Mouse (Mus musculus) layer of hippocampus, postnatal 14 days (tissue): ENCODE data around the gene Mcrip1. TPM values are rescaled to one million over a fixed set of nuclear protein-coding genes. Genes with fewer than 3 reads are reported as not detected.
"Not testable (repeated sequence)": the region's sequence is repeated elsewhere in the genome, so short reads cannot be mapped to it uniquely, and the experiment has no call there.

Experiments
- DNase-seq, 2 experiments: peaks; one replicate each; pipeline ENCODE4 v3.0.0; 2021 to 2022; ENCODE audit warnings: low spot score in 2 of 2, mixed read lengths in 1 of 2
- long read RNA-seq, 2 experiments: library from polyadenylated mRNA; stranded (forward); transcript quantifications; one replicate each; pipeline ENCODE4 v2.0.0; 2021
- total RNA-seq, 2 experiments: library from RNA; stranded (reverse); gene quantifications; 2 replicates each; pipeline ENCODE4 v1.2.3; 2021

Gene Mcrip1
- total RNA-seq = 10 to 100 TPM; 86.1 to 89.0 TPM
- long read RNA-seq, experiment 1, transcript Mcrip1-201 (5 exons, 1,205 nt) = major isoform, 140 of 160 reads
- long read RNA-seq, experiment 1, transcript Mcrip1-202 (4 exons, 1,256 nt) = minor isoform, 7 of 160 reads
- long read RNA-seq, experiment 1, partial matches to known transcripts = 9 of 160 reads
- long read RNA-seq, experiment 1, other reads (novel, unspliced or antisense) = 4 of 160 reads
- long read RNA-seq, experiment 2, transcript Mcrip1-201 (5 exons, 1,205 nt) = major isoform, 215 of 241 reads
- long read RNA-seq, experiment 2, transcript Mcrip1-202 (4 exons, 1,256 nt) = minor isoform, 6 of 241 reads
- long read RNA-seq, experiment 2, partial matches to known transcripts = 13 of 241 reads
- long read RNA-seq, experiment 2, other reads (novel, unspliced or antisense) = 7 of 241 reads

DNA sequence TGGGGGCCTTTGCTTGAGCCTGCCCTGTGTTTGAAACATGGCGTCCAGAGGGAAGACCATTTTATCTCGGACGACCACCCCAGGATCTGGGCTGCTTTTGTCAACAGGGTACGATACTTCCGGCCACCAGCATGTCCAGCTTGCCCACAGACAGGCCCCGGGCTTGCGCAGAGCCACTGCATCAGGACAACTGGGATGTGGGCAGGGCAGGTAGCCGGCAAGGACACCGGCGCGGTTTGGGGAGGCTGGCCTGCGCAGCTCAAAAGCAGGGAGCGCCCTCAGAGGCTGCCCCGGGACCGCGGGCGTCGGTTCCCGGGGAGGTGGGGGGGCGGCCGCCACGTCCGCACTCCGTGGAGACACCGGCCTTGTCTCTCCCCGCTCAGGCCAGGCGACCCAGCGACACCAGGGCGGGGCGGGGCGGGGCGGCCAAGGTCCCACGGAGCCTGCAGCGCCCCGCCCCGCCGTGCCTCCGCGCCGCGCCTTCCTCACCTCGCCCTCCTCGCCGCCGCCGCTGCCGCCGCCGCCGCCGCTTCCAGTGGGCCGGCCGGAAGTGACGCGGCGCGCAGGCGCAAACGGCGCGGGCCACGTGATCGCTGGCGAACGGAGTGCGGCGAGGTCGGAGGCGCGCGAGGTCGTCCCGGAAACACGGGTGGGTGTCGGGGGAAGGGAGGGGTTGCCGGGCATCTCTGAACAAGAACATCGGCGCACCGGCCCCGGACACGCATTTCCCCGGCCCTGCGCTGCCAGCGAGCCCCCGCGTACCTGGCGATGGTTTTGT, at the start of gene Mcrip1:
Mcrip1 (minus strand) TSS at position 560 of the 778 bp plus-strand sequence.
- DNase-seq = peak; percentile 87 to 95

GRCm38 (mm10) chr11:120598990-120599549, 49.5 kb upstream of the Mcrip1 start:
- DNase-seq = no peak

- peak; percentile 89 to 94 for DNase-seq
Measured at GRCm38 (mm10) chr11:120598283-120598989, 48.9 kb upstream of the Mcrip1 start, which contains the start of the genes Alyref and Anapc11. TSS of gene Alyref (minus strand) at chr11:120598365. TSS of gene Anapc11 (plus strand) at chr11:120598421.

DNA sequence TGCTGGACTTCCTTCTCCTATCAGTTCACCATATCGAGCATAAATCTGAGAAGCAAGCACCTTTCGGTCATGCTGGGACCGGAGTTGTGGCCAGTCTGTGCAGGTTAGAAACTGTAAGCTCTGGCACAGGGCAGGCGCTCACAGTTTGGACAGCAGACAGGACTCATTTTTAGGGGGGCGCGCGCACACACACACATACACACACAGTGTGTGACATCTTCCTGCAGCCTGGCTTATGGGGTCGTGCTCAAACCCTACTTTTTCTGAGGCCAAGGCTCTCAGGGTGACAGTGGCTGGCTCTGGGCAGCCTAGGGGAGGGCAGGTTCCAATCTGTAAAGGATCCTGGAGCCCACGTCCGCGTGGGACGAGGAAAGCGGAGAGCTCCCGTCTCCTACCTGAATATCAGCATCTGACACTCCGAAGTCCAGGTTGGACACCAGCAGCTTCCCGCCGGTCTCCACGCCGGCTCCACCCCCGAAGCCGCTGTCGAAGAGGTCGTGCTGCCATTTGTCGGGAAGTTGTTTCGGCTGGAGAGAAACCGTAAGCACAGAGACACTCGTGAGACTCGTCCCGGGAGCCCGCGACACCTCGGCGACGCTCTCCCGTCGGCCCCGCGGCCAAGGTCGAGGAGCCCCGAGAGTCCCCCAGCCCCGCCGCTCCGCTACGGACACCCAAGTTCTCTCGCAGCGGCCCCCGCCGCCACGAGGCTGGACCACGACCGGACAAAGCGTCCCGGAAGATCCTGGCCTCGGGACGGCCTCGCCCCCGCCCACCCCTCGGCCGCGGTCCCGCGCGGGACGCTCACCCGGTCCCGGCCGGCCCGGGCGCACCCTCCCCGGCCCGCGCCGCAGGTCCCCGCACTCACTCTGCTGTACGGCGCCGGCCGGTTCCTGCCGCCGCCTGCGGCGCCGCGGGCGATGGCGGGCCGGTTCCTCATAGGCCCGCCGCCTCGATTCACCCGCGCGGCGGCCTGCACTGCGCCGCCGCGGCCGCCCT, 48.0 kb upstream of the Mcrip1 start:
- DNase-seq = no peak

DNA sequence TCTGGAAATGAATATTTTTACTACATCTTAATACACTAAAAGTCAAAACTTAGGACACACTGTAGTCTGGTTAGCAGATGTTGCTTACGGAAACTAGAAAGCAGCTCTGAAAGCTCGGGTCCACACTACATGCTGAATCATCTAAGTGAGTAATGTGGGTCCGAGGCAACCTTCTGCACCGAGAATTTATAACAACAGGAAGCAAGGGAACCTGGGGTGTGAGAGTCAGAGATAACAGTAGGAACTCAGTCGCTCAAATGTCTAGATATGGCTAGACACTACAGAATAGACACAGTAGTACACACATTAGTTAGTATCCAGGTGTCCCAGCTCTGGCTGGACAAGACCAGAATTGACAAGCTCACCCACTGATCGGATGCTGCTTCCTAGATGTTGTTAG, 39.0 kb upstream of the Mcrip1 start:
- DNase-seq = no peak

DNA sequence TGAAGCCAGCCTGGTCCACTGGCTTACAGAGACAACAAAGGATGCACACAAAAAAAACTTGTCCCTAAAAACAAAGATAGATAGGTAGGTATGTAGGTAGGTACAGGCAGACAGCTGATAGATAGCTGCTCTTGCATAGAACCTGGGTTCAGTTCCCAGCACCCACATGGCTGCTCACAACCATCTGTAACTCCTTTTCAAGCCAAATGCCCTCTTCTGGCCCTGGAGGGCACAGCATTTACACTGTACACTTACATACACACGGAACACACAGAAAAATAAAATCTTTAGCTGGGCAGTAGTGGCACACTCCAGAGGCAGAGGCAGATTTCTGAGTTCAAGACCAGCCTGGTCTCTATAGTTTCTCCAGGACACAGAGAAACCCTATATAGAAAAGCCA, 34.4 kb upstream of the Mcrip1 start:
- no peak for DNase-seq

DNA sequence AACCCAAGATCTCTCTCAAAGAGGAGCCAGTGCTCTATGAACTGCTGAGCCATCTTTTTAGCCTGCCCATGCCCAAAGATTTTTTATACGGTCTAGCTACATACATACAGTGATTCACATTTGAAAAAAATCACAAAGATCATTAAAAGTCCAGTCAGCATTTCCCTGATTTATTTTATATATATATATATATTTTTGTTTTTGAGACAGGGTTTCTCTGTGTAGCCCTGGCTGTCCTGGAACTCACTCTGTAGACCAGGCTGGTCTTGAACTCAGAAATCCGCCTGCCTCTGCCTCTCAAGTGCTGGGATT, 33.4 kb upstream of the Mcrip1 start:
- not testable (repeated sequence) for DNase-seq

DNA sequence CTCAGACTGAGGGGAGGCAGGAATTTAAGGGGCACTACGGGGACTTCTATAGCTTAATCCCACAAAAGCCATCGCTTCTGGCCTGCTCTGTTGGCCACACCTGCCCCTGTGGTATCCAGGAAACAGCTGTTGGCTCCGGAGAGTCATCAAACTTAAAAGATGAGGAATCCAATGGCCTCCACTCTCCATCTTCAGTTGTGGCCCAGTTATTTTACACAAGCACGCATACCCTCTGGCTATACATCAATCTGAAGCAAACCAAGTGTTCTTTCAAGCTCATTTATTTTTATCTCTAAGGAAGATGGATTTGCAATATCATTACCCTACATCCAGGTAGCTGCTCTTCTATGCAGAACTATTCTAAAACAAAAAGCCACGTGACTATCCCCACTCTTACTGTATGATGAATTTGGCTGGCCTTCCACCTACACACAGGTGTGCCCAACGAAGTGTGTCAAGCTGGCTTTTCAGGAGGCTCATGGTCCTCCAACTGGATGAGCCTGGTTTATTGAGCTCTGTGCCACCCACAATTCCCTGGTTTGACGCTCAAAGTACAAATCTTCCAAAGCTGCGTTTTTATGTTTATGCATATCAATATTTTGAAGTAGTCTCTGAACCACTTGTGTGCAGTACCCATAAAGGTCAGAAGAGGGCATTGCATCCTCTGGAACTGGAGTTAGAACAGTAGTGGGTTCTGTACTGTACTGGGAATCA, 32.9 kb upstream of the Mcrip1 start:
- DNase-seq = no peak

DNA sequence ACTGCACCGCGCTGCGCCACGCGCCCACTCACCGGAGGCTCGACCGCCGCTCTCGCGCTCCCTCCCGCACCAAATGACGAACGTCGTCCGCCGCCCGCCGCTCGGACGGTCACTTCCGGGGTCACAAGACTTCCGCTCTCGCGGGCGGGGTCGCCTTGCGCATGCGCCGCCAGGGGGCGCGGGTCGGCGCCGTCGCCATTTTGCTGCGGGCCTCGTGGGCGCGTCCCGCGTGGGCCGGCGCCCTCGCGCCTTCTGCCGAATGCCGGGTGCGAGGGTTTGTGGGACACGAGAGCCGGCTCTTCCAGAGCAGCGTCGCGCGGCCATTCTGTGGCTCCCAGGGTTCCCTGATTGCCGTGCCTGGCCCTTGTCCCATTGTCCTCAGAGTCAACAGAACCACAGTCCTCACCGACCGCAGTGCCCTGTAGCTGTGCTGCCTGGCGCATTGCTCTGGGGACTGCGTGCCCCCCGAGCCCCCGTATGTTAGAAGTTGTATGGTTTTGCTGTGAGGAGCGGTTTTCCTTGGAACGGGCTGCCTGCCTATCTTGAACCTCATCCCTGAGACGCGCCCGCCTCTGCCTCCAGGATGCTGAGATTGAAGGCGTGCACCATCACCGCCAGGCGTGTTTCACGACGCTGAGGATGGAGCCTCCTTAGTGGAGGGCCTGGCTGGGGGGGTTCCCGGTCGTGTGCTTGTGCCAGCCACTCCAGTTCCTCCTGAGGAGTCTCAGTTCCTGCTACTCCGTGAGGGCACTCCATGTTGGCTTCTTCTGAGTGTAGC, 32.2 kb upstream of the Mcrip1 start, which contains the start of gene Arhgdia:
Arhgdia (minus strand) TSS at position 135 of the 778 bp plus-strand sequence.
- DNase-seq = peak; percentile 90 to 91

DNA sequence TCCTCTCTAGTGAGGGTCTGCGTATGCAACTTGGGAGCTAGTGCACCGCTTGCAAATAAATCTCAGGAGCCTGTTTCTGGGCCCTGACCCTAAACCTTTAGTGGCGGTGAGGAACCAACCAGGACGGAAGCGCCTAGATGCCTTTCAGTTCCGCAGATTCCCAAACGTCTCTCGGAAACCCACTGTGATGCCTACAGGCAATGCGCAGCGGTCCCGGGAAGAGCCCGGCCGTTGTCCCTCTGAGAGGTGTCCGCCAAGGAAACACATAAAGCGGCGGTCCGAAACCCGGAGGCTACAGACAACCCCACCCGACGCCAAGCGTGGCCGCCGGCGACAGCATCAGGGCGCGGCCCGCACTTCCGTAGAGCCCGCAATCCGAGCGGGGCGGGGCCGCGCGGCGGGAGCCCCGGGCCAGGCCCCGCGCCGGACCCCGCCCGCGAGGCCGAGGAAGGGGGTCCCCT, 31.4 kb upstream of the Mcrip1 start:
- peak in 1 of 2 experiments; percentile 45 for DNase-seq

DNA sequence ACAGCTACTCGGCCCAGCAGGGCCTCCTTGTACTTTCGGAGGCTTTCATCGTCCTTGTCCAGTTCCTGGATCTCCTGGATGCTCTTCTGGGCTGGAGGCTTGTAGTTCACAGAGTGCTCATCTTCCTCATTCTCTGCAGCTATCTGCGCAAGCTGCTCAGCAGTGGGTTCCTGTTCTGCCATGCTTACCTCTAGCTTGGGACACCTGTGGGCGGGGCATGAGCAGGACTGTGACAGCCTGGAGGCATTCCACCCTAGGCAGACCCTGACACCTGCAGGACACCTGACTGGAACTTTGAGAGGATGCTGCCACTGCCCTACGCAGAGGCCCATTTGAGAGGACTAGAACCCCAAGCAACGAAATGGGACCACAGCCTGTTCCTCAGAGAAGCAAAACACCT, 30.7 kb upstream of the Mcrip1 start:
- no peak for DNase-seq

GRCm38 (mm10) chr11:120579316-120580107, 30.0 kb upstream of the Mcrip1 start:
- peak in 1 of 2 experiments; percentile 70 for DNase-seq

DNA sequence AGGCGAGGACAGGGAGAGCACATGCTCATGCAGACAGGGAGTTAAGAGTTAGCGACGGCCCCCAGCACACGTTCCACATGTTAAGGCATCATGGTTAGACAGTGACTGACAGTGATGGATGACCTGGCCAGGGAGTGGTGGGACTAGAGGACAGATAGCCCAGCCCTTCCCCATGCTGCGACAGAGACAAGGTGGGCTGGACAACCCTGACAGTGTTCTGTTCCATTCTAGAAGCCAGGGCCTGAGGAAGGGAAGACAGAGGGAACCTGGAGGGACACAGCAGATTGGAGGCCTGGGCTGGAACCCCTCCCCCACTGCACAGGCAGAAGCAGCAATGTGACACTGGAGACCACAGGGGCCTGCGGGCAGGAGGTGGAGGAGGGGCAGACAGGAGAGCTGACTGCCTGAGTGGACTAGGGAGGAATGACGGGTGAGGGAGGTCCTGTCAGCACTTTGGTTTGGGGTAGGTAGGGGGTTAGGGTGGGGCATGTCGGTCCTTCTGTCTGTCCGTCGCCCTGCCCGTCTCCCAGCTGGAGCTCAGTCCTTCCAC, 29.2 kb upstream of the Mcrip1 start:
- DNase-seq = no peak

DNA sequence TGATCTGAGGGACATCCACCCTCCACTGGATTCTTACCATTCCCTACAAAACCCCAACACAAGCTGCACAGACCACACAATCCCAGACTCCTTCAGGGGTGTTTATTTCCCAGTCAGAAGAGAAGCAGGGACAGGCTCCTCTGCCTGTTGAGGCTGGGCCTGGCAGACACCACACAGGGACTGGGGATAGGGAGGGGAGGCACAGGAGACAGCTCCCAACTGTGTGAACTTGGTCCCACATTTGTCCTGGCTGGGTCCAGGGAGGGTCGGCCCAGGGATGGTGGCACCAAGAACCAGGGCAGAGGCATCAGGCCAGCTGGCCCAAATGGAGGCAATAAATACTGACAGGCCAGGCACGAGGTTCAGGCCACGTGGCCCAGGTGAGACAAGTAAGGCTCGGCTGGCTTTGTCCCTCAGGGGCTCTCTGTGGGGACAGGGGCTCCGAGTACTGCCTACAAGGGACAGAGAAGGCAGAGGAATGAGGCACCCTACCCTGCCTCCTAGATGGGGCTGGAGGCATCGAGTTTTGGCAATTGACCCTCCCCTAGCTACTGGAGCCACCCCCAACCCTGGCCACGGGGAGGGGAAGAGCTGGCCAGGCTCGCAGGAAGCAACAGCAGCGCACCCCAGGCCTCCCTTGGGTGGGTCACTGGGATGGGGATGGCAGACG, 28.6 kb upstream of the Mcrip1 start:
- no peak for DNase-seq

DNA sequence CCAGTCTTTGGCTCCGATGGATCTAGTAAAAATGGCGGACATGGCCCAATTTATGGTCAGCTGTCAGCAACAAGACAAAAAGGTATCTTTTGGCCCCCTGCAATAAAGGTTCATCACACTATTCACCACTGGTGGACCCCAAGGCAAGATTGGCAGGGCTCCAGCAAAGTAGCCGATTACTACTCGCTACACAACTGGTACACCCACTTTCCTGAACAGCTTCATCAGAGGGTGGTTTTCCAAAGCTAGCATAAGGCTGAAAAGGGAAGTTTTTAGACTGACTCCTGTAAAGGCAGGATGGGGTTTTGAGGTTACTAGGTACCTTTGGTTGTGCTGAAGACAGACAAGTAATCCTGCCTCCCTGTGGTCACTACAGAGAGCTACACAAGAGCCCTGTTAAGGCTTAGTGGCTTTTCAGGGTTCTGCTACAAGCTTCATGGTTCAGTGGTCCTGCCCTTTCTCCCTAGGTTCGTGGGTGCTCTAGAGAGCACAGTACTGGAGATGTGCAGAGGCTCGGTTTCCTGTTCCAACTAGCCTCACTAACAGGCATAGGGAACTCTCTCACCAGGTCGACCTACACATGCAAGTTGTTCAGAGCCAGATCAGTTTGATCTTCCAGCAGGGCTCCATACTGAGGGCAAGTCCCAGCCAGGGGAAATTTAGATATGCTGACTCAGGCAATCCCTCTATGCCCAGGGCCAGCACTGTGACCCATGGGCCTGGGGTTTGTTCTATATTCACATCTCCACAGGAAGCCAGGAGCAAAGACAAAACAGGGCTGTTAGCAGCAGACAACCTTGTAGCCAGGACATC, 27.9 kb upstream of the Mcrip1 start:
- no peak for DNase-seq
